Mouse (Mus musculus) hematopoietic stem cell, adult 5-6 weeks (primary cell): ENCODE measurements around the gene Glt6d1. TPM values are rescaled to one million over a fixed set of nuclear protein-coding genes. Genes with fewer than 3 reads are reported as not detected.

ENCODE experiments used
- total RNA-seq: library from RNA; stranded (forward); fragments of 172-1452, 232-1000 nt; gene quantifications from 2 replicates; pipeline ENCODE4 v1.2.3, GENCODE M21; 2017

The Glt6d1 gene
- total RNA-seq, 1 experiment from 2014 or later: not detected

Other genes starting within 250 kb of the Glt6d1 start
- gene Mamdc4, start 241.0 kb downstream of the Glt6d1 start, total RNA-seq: 1.1 and 4.8 TPM in 2 replicates
- gene Phpt1, start 240.6 kb downstream of the Glt6d1 start, total RNA-seq: 27.8 and 63.7 TPM in 2 replicates
- gene Ajm1, start 234.1 kb downstream of the Glt6d1 start, total RNA-seq: 0.40 TPM in 1 of 2 replicates, not detected in the other
- 56.5 and 67.0 TPM in 2 replicates for gene Rabl6, start 207.3 kb downstream of the Glt6d1 start, total RNA-seq
- gene Ccdc183, start 198.2 kb downstream of the Glt6d1 start, total RNA-seq: not detected in 2 replicates
- 22.2 and 28.8 TPM in 2 replicates for gene Tmem141, start 193.8 kb downstream of the Glt6d1 start, total RNA-seq
- 0.94 TPM in 1 of 2 replicates, not detected in the other for gene Fcna, start 187.8 kb downstream of the Glt6d1 start, total RNA-seq
- gene Lcn8, start 162.7 kb downstream of the Glt6d1 start, total RNA-seq: not detected in 2 replicates
- gene Lcn5, start 157.9 kb downstream of the Glt6d1 start, total RNA-seq: not detected in 2 replicates
- gene Lcn6, start 139.1 kb downstream of the Glt6d1 start, total RNA-seq: not detected in 2 replicates
- gene Lcn10, start 133.1 kb downstream of the Glt6d1 start, total RNA-seq: not detected in 2 replicates
- not detected in 2 replicates for gene Obp2a, start 115.8 kb downstream of the Glt6d1 start, total RNA-seq
- gene Bmyc, start 109.1 kb downstream of the Glt6d1 start, total RNA-seq: 6.4 and 11.8 TPM in 2 replicates
- not detected in 2 replicates for gene Obp2b, start 78.8 kb downstream of the Glt6d1 start, total RNA-seq
- gene Lcn3, start 50.3 kb downstream of the Glt6d1 start, total RNA-seq: not detected in 2 replicates
- not detected in 2 replicates for gene Lcn11, start 38.8 kb downstream of the Glt6d1 start, total RNA-seq
- gene Gm13539, start 33.6 kb downstream of the Glt6d1 start, total RNA-seq: not detected in 2 replicates
- gene Lcn9, start 7.3 kb upstream of the Glt6d1 start, total RNA-seq: not detected in 2 replicates
- gene Sohlh1, start 31.4 kb upstream of the Glt6d1 start, total RNA-seq: not detected in 2 replicates
- gene Kcnt1, start 47.9 kb upstream of the Glt6d1 start, total RNA-seq: not detected in 2 replicates
- gene Camsap1, start 167.4 kb upstream of the Glt6d1 start, total RNA-seq: 18.2 and 41.0 TPM in 2 replicates
- gene Ubac1, start 205.9 kb upstream of the Glt6d1 start, total RNA-seq: 33.5 and 49.2 TPM in 2 replicates